Mouse (Mus musculus) kidney, adult 11 months (tissue): Measurements from ENCODE around the gene Cog4.
"Not testable (repeated sequence)": the region's sequence is repeated elsewhere in the genome, so short reads cannot be mapped to it uniquely, and the experiment has no call there.

Experiments used
- DNase-seq: peaks from one replicate; pipeline ENCODE4 v3.0.0; 2022

Cog4 gene

GRCm38 (mm10) chr8:110892040-110892439 lies 45.6 kb downstream of the Cog4 start:
- DNase-seq = no peak

DNA sequence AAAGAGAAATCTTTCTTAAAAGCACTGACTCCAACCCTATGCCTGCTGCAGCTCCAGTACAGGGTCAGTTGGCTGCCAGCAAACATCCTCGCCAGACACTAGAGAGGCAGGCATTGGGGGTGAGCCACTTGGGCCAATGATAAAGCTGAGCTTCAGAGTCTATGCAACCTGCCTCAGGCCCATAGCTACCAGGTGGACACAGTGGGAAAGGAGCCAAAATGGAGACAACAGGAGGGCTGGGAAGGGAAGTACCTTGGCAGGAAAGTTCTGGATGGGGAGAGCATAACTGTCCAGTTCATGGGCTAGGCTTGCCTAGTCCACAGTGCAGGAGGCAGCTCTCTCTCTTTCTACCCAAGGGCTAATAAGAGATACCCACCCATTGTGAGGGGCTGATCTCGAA lies 46.5 kb downstream of the Cog4 start:
- no peak for DNase-seq

DNA sequence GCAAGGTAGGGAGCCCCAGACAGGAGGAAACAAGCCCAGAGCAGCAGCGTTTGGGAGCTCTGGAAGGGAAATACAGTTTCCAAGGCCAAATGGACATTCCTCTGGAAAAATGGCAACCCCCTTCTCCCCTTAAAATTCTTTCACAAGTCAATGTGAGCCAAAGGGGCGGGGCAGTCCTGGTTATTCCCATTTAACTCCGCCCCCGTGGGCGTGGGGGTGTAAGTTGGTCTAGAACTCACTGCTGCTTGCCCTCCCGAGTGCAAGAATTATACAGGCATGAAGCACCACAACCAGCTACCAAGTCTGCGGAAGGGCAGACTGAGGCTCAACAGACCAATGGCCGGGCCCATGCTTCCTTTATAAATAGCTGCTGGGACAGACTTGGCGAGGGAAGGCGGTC lies 48.5 kb downstream of the Cog4 start:
- no peak for DNase-seq

GRCm38 (mm10) chr8:110895254-110895653 lies 48.9 kb downstream of the Cog4 start:
- DNase-seq = no peak

DNA sequence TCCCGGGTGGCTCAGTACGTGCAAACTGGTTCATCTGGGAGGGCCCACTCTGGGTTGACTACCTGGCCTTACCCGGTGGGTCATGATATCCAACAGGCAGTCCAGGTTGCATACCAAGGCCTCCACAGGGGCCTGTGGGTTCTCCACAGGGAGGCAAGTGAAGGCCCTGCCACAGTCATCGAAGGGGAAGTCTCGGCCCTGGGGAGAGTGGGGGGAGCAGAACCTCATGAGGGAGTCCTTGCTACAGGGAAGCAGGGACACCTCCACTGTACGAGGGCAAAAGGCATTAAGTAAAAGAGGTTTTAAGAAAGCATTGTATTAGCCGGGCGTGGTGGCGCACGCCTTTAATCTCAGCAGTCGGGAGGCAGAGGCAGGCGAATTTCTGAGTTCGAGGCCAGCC lies 49.4 kb downstream of the Cog4 start:
- no peak for DNase-seq

GRCm38 (mm10) chr8:110897495-110897894 lies 51.1 kb downstream of the Cog4 start:
- no peak for DNase-seq

GRCm38 (mm10) chr8:110901056-110901455 lies 54.7 kb downstream of the Cog4 start:
- no peak for DNase-seq

GRCm38 (mm10) chr8:110901839-110902578 lies 55.6 kb downstream of the Cog4 start, which contains the start of gene Fuk:
Gene Fuk, minus strand, starts transcription at chr8:110902488.
- DNase-seq = peak; percentile 85

- no peak for DNase-seq
Measured at GRCm38 (mm10) chr8:110902579-110902965, 56.2 kb downstream of the Cog4 start.

GRCm38 (mm10) chr8:110905404-110905803 lies 59.0 kb downstream of the Cog4 start:
- DNase-seq = no peak

GRCm38 (mm10) chr8:110906682-110907081 lies 60.3 kb downstream of the Cog4 start:
- DNase-seq = no peak

GRCm38 (mm10) chr8:110909850-110910249 lies 63.5 kb downstream of the Cog4 start:
- DNase-seq = not testable (repeated sequence)

DNA sequence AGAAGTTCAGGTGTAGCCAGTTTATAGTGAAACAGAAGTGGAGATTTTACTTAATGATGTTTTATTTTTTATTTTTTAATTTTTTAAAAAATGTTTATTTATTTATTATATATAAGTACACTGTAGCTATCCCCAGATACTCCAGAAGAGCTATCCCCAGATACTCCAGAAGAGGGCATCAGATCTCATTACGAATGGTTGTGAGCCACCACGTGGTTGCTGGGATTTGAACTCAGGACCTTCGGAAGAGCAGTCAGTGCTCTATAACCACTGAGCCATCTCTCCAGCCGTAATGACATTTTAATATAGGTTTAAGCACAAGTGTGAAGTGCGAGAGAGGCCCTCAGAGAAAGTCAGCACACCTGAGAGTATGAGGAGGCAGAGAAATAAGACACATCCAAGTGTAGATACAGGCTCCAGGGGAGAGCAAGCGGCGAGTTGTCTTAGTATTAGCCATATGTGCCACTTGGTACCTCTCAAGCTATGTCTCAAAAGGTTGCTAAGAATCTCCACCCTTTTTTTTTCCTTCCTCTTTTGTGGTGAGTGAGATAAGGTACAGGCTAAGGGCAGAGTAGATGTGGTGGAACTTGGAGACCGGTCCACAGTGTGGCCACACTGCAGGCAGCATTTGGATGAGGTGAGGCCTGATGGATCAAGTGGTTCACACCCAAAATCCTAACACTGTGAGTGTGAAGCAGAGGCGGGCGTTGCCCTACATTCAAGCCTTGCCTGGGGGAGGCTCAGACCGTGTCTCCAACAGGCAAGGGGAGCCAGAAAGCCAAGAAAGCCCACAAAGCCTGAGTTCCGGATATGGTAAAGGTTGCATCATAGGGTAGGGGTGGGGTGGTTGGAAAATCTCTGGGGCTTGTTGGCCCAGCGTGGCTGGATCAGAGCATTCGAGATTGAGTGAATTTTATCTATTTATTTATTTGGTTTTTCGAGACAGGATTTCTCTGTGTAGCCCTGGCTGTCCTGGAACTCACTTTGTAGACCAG lies 65.5 kb downstream of the Cog4 start:
- no peak for DNase-seq

GRCm38 (mm10) chr8:110917415-110917814 lies 71.0 kb downstream of the Cog4 start:
- DNase-seq = peak; percentile 90

DNA sequence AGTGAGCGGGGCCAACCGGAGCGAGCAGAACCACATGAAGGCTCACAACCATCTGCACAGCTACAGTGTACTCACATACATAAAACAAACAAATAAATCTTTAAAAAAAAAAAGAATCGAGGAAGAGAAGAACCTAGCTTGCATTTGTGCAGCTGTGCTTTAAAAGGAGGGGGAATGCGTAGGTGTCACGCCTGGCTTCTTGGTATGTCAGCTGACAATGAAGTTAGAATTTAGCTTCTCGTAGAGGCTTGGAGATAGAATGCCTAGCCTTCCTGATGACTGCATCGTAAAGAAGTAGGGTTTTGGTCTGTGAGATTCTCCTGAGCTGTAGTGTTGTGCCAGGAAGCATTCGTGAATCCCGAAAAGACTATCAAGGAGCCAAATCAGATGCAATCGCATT lies 71.6 kb downstream of the Cog4 start:
- no peak for DNase-seq

- DNase-seq = peak; percentile 21
Measured at GRCm38 (mm10) chr8:110918460-110918859, 72.1 kb downstream of the Cog4 start.

DNA sequence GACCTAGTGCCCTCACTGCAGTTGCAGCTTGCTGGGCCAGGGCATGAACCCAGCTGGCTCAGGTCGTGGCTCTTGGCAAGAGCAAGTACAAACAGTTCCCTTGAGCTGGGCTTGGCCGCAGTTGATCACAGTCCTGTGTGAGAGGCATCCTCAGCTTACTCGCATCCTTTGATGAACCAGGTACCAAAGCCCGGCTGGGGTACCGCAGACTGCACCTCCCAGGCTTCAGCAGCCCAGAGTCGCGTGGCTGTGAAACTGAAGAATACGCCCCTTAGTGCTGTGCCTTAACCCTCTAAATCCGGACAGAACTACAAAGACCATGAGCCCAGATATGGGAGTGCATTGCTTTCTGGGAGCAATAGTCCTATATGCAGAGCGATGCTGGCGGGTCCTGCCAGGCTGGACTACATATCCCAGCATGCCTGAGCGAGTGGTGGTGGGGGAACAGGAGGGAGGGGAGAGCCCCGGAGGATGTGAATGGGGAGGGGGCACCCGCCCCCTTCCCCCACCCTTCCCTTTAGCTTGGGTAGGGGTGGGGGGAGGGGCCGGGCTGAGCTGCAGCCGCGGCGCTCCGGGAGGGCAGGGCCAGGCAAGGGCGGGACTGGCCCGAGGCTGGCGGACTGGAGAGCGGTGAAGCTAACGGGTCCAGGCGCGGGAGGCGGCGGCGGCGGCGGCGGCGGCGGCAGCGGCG lies 73.1 kb downstream of the Cog4 start, which contains the start of gene St3gal2:
Gene St3gal2 (plus strand): TSS at position 582 of the 691 bp plus-strand sequence.
- peak; percentile 92 for DNase-seq

DNA sequence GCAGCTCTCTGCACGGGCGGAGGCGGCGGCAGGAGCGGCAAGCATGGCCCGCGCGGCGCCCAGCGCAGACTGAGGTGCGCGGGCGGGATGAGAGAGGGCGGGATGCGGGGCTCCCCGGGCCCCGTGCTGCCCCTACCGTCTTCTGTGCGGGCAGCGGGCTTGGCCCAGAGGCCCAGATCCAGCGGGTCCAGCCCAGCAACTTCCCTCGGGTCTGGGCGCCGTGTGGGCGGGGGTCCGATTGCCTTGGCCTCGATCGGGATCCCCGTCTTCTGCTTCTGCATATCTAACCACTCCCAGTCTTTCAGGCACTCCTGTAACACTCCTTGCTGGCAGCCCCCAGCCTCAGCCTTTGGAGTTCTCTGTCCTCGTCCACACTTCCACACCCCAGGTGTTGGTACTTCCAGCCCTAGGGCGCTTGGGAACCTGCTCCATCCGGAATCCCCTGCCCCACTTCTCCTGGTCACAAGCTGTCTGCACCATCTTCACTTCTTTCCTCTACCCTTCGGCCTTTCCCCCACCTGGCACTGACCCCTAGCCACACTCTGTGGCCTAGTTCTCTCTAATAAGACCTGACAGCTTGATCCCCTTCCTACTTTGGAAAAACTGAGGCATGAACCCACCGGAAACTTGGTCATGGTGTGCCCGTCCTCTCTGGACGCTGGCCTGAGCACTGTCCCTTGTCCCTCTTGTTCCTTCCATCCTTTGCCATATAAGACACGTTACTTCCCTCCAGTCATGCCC lies 73.8 kb downstream of the Cog4 start:
- peak; percentile 55 for DNase-seq

GRCm38 (mm10) chr8:110920773-110921277 lies 74.4 kb downstream of the Cog4 start:
- DNase-seq = no peak

- DNase-seq = peak; percentile 36
Measured at GRCm38 (mm10) chr8:110921492-110922230, 75.3 kb downstream of the Cog4 start.

GRCm38 (mm10) chr8:110925691-110926140 lies 79.3 kb downstream of the Cog4 start:
- DNase-seq = no peak
